30 mouse cellular contexts compared by ENCODE assay signal in genomic region chr4:139851387-139851786, GRCm38 (mm10). TPM values are rescaled to one million over a fixed set of nuclear protein-coding genes. Genes with fewer than 3 reads are reported as not detected.
DNase-seq lines count a peak whose midpoint lies in the region; ATAC-seq and TF ChIP-seq lines count a peak whose summit lies in the region.
"Had no signal": no experiment of that assay in that cellular context is flagged by ENCODE, and none has a peak within 500 bp of the region (broad histone marks: within the 10 kb centered on the region; RNA-seq: fewer than 3 reads in every experiment).

No protein-coding gene starts in this region.

- no peaks in the 10 kb centered on the region for H3K4me1 ChIP-seq in forebrain, postnatal 0 days (ENCODE audit: insufficient read depth)
- peaks cover 3% of the 10 kb centered on the region for H3K4me1 ChIP-seq in forebrain, embryonic 16.5 days (replicated peaks; ENCODE audit: control insufficient read depth, insufficient read depth, low read length)
- peaks cover 28% of the 10 kb centered on the region for H3K4me1 ChIP-seq in midbrain, embryonic 10.5 days
- peaks cover 21% of the 10 kb centered on the region for H3K4me1 ChIP-seq in midbrain, embryonic 13.5 days (replicated peaks)

- H3K9ac ChIP-seq in forebrain, postnatal 0 days: no peak overlapping the region
- no peak overlapping the region for H3K9ac ChIP-seq in forebrain, embryonic 16.5 days (replicated peaks; ENCODE audit: low read depth, low read length)
- H3K9ac ChIP-seq in midbrain, embryonic 13.5 days (replicated peaks): no peak overlapping the region
- H3K9ac ChIP-seq: embryonic facial prominence, embryonic 12.5 days; embryonic facial prominence, embryonic 15.5 days; forebrain, embryonic 12.5 days; heart, embryonic 13.5 days; hindbrain, embryonic 14.5 days had no signal

- H3K27ac ChIP-seq in forebrain, postnatal 0 days (ENCODE audit: low read depth, low read length): no peak overlapping the region
- no peak overlapping the region for H3K27ac ChIP-seq in forebrain, embryonic 16.5 days (ENCODE audit: low read length)
- H3K27ac ChIP-seq in midbrain, embryonic 10.5 days (replicated peaks): no peak overlapping the region
- H3K27ac ChIP-seq in midbrain, embryonic 13.5 days: no peak overlapping the region
- H3K27ac ChIP-seq: embryonic facial prominence, embryonic 12.5 days; embryonic facial prominence, embryonic 15.5 days; forebrain, embryonic 12.5 days; gastrocnemius, adult 2 months; heart, embryonic 10.5 days; heart, embryonic 13.5 days; hindbrain, embryonic 14.5 days; hindbrain, postnatal 0 days had no signal

- DNase-seq in forebrain, postnatal 0 days: no peak
- DNase-seq in midbrain, embryonic 10.5 days (ENCODE audit: low spot score): no peak
- DNase-seq in right cerebral cortex, adult 18-20 months: peak; percentile 40
- no peak for DNase-seq in right cerebral cortex, postnatal 10 days (ENCODE audit: low spot score in 2 of 2)
- no peak for DNase-seq in urinary bladder, postnatal 25 days (ENCODE audit: low spot score)
- DNase-seq: adrenal gland, adult 2 months; adrenal gland, postnatal 25 days; B cell, adult 2 months; cerebellum, adult 18-20 months; cerebellum, adult 9-10 months; cerebellum, postnatal 14 days; gastrocnemius, adult 2 months; gastrocnemius, postnatal 14 days; heart, adult 18-20 months; heart, postnatal 14 days; heart, postnatal 4 days had no signal

- H3K4me3 ChIP-seq in forebrain, postnatal 0 days (ENCODE audit: low read depth, low read length): no peak overlapping the region
- no peak overlapping the region for H3K4me3 ChIP-seq in forebrain, embryonic 16.5 days (replicated peaks; ENCODE audit: low read length)
- H3K4me3 ChIP-seq in midbrain, embryonic 10.5 days: peak overlapping the region; percentile 19; the same call in 1 of the 2 replicates
- H3K4me3 ChIP-seq in midbrain, embryonic 13.5 days (replicated peaks): no peak overlapping the region
- H3K4me3 ChIP-seq: embryonic facial prominence, embryonic 12.5 days; embryonic facial prominence, embryonic 15.5 days; gastrocnemius, adult 2 months had no signal

- no peak overlapping the region for H3K4me2 ChIP-seq in forebrain, postnatal 0 days (ENCODE audit: low read depth)
- no peak overlapping the region for H3K4me2 ChIP-seq in forebrain, embryonic 16.5 days (ENCODE audit: low read length)
- no peak overlapping the region for H3K4me2 ChIP-seq in midbrain, embryonic 13.5 days (replicated peaks)
- H3K4me2 ChIP-seq: heart, embryonic 13.5 days; hindbrain, embryonic 14.5 days had no signal

- TF ChIP-seq CTCF in forebrain, postnatal 0 days (IDR thresholded peaks at IDR 0.05; ENCODE audit: low read depth): no peak

- no peaks in the 10 kb centered on the region for H3K9me3 ChIP-seq in forebrain, postnatal 0 days (ENCODE audit: low read length)
- H3K9me3 ChIP-seq in forebrain, embryonic 16.5 days (ENCODE audit: control insufficient read depth, low read length): no peaks in the 10 kb centered on the region
- no peaks in the 10 kb centered on the region for H3K9me3 ChIP-seq in midbrain, embryonic 10.5 days (replicated peaks)
- no peaks in the 10 kb centered on the region for H3K9me3 ChIP-seq in midbrain, embryonic 13.5 days
- H3K9me3 ChIP-seq: embryonic facial prominence, embryonic 12.5 days; embryonic facial prominence, embryonic 15.5 days; forebrain, embryonic 12.5 days; heart, embryonic 10.5 days; heart, embryonic 13.5 days had no signal

- 13% methylated on average over 15 of the region's 15 CpGs for WGBS in forebrain, postnatal 0 days
- WGBS in forebrain, embryonic 16.5 days: 10% methylated on average over 15 of the region's 15 CpGs
- 13% methylated on average over 15 of the region's 15 CpGs for WGBS in midbrain, embryonic 10.5 days
- 15% methylated on average over 15 of the region's 15 CpGs for WGBS in midbrain, embryonic 13.5 days

- no peaks in the 10 kb centered on the region for H3K36me3 ChIP-seq in forebrain, postnatal 0 days (ENCODE audit: insufficient read depth)
- no peaks in the 10 kb centered on the region for H3K36me3 ChIP-seq in forebrain, embryonic 16.5 days (ENCODE audit: control insufficient read depth, insufficient read depth)
- H3K36me3 ChIP-seq in midbrain, embryonic 10.5 days: no peaks in the 10 kb centered on the region
- H3K36me3 ChIP-seq in midbrain, embryonic 13.5 days: no peaks in the 10 kb centered on the region
- H3K36me3 ChIP-seq: embryonic facial prominence, embryonic 12.5 days; embryonic facial prominence, embryonic 15.5 days; forebrain, embryonic 12.5 days; heart, embryonic 10.5 days; heart, embryonic 13.5 days had no signal

- peak; percentile 20; the same call in 1 of the 2 replicates for ATAC-seq in forebrain, postnatal 0 days
- no peak for ATAC-seq in forebrain, embryonic 16.5 days
- ATAC-seq in midbrain, embryonic 13.5 days: no peak
- ATAC-seq: hindbrain, postnatal 0 days; inflammation-experienced regulatory T-cells, adult 6 months; intestine, embryonic 16.5 days had no signal

- H3K27me3 ChIP-seq in forebrain, postnatal 0 days (ENCODE audit: insufficient read depth, low read length): peaks cover 43% of the 10 kb centered on the region
- H3K27me3 ChIP-seq in forebrain, embryonic 16.5 days (replicated peaks; ENCODE audit: control insufficient read depth, insufficient read depth, low read length): peaks cover 60% of the 10 kb centered on the region
- peaks cover 96% of the 10 kb centered on the region for H3K27me3 ChIP-seq in midbrain, embryonic 10.5 days (ENCODE audit: low read depth, poor library complexity, severe bottlenecking)
- peaks cover 93% of the 10 kb centered on the region for H3K27me3 ChIP-seq in midbrain, embryonic 13.5 days

RNA-seq across cellular contexts. Expression of gene Pax7, which starts 18.1 kb away (rescaled TPM):
- total RNA-seq in forebrain, postnatal 0 days (2014; rRNA removed): 0.05 and 0.31 TPM in 2 replicates
- not detected in 2 replicates for polyA plus RNA-seq in forebrain, postnatal 0 days (2015; fragmentation: Nextera tagmentation; extraction: Ambion mirVana)
- polyA plus RNA-seq in forebrain, embryonic 16.5 days (2015; fragmentation: Nextera tagmentation; extraction: Ambion mirVana): 0.15 TPM in 1 of 2 replicates, not detected in the other
- polyA plus RNA-seq in midbrain, embryonic 10.5 days (2016; fragmentation: Nextera tagmentation; extraction: Ambion mirVana): 1.3 and 1.8 TPM in 2 replicates
- polyA plus RNA-seq in midbrain, embryonic 13.5 days (2015; fragmentation: Nextera tagmentation; extraction: Ambion mirVana): 4.9 and 6.5 TPM in 2 replicates
- total RNA-seq: adrenal gland, adult 2 months; adrenal gland, postnatal 25 days; CH12.LX; heart, adult 18-20 months; heart, postnatal 14 days; heart, postnatal 4 days; MEL had no signal
- polyA plus RNA-seq: adrenal gland, adult 2 months; heart, embryonic 13.5 days; heart, embryonic 16.5 days; inflammation-experienced regulatory T-cells, adult 6 months; intestine, embryonic 16.5 days had no signal
